Mouse (Mus musculus): ENCODE data around the gene Csrnp2. TPM values are rescaled to one million over a fixed set of nuclear protein-coding genes. Genes with fewer than 3 reads are reported as not detected.

The Csrnp2 gene
- total and polyA plus RNA-seq, 3 experiments: 2.3 to 3.5 (median 2.3) TPM

- no peaks in the 10 kb centered on the region for H3K79me2 ChIP-seq (replicated peaks; ENCODE audit: control insufficient read depth, extremely low read depth, insufficient read depth, poor library complexity, severe bottlenecking)
- no peak overlapping the region for H3K27ac ChIP-seq (ENCODE audit: insufficient read depth, low read depth)
- no peak overlapping the region for H3K9ac ChIP-seq (ENCODE audit: insufficient read depth, low read depth)
- H3K4me3 ChIP-seq (replicated peaks in 1 of 3; ENCODE audit: low read depth in 2 of 3, low read length in 2 of 3, poor library complexity in 1 of 3): no peak overlapping the region
- TF ChIP-seq UBTF (IDR thresholded peaks at IDR 0.05; ENCODE audit: low read depth, low read length): no peak
- no peak for TF ChIP-seq IRF4 (IDR thresholded peaks at IDR 0.05; ENCODE audit: low read depth, low read length)
- TF ChIP-seq JUND (conservative IDR thresholded peaks at IDR 0.05; ENCODE audit: low read depth, low read length): no peak
- no peak overlapping the region for H3K4me2 ChIP-seq (ENCODE audit: insufficient read depth, low read depth, poor library complexity, severe bottlenecking)
- in situ Hi-C loops (cut with MboI; ENCODE audit: low pct_ligation_motif_present, low pct_unique_long_range_greater_than_20kb, low sequenced_read_pairs): no loop called here
- H3K27me3 ChIP-seq (replicated peaks): peaks cover 74% of the 10 kb centered on the region
- dilution Hi-C loops (cut with MboI; ENCODE audit: extremely low pct_ligation_motif_present, extremely low pct_unique_long_range_greater_than_20kb, low sequenced_read_pairs): no loop called here
- no peaks in the 10 kb centered on the region for H3K36me3 ChIP-seq (replicated peaks in 1 of 2; ENCODE audit: control insufficient read depth in 1 of 2, insufficient read depth in 1 of 2, low read length in 1 of 2)
- H3K4me1 ChIP-seq (ENCODE audit: control insufficient read depth in 1 of 2, insufficient read depth in 2 of 2): no peaks in the 10 kb centered on the region
- no peaks in the 10 kb centered on the region for H3K9me3 ChIP-seq (replicated peaks; ENCODE audit: low read length)
- DNase-seq (ENCODE audit: extremely low read depth): no peak
These were observed 65.2 kb downstream of the Csrnp2 start for GRCm38 (mm10) chr15:100429959-100430565.

Other genes with a start within 250 kb of the Csrnp2 start
- not detected in 2 replicates for gene Tmprss12, start 214.7 kb downstream of the Csrnp2 start, total RNA-seq (2012; rRNA removed)
- gene Tmprss12, start 214.7 kb downstream of the Csrnp2 start, total RNA-seq (2014; rRNA removed): not detected in 2 replicates
- not detected in 2 replicates for gene Tmprss12, start 214.7 kb downstream of the Csrnp2 start, polyA plus RNA-seq (2012; ENCODE audit: insufficient read length, low read depth)
- 5.8 and 6.5 TPM in 2 replicates for gene Mettl7a1, start 191.3 kb downstream of the Csrnp2 start, total RNA-seq (2012; rRNA removed)
- gene Mettl7a1, start 191.3 kb downstream of the Csrnp2 start, total RNA-seq (2014; rRNA removed): 17.2 and 17.9 TPM in 2 replicates
- 14.2 and 14.9 TPM in 2 replicates for gene Mettl7a1, start 191.3 kb downstream of the Csrnp2 start, polyA plus RNA-seq (2012; ENCODE audit: insufficient read length, low read depth)
- gene Mettl7a3, start 160.6 kb downstream of the Csrnp2 start, total RNA-seq (2012; rRNA removed): 0.17 TPM in 1 of 2 replicates, not detected in the other
- gene Mettl7a3, start 160.6 kb downstream of the Csrnp2 start, total RNA-seq (2014; rRNA removed): not detected in 2 replicates
- gene Mettl7a3, start 160.6 kb downstream of the Csrnp2 start, polyA plus RNA-seq (2012; ENCODE audit: insufficient read length, low read depth): 0.33 and 0.70 TPM in 2 replicates
- not detected in 2 replicates for gene Methig1, start 142.3 kb downstream of the Csrnp2 start, total RNA-seq (2012; rRNA removed)
- gene Methig1, start 142.3 kb downstream of the Csrnp2 start, total RNA-seq (2014; rRNA removed): not detected in 2 replicates
- gene Methig1, start 142.3 kb downstream of the Csrnp2 start, polyA plus RNA-seq (2012; ENCODE audit: insufficient read length, low read depth): not detected in 2 replicates
- gene Mettl7a2, start 142.3 kb downstream of the Csrnp2 start, total RNA-seq (2012; rRNA removed): not detected in 2 replicates
- not detected in 2 replicates for gene Mettl7a2, start 142.3 kb downstream of the Csrnp2 start, total RNA-seq (2014; rRNA removed)
- gene Mettl7a2, start 142.3 kb downstream of the Csrnp2 start, polyA plus RNA-seq (2012; ENCODE audit: insufficient read length, low read depth): not detected in 2 replicates
- gene Higd1c, start 130.9 kb downstream of the Csrnp2 start, total RNA-seq (2012; rRNA removed): not detected in 2 replicates
- not detected in 2 replicates for gene Higd1c, start 130.9 kb downstream of the Csrnp2 start, total RNA-seq (2014; rRNA removed)
- not detected in 2 replicates for gene Higd1c, start 130.9 kb downstream of the Csrnp2 start, polyA plus RNA-seq (2012; ENCODE audit: insufficient read length, low read depth)
- gene Gm5475, start 73.3 kb downstream of the Csrnp2 start, total RNA-seq (2012; rRNA removed): not detected in 2 replicates
- gene Gm5475, start 73.3 kb downstream of the Csrnp2 start, total RNA-seq (2014; rRNA removed): not detected in 2 replicates
- gene Gm5475, start 73.3 kb downstream of the Csrnp2 start, polyA plus RNA-seq (2012; ENCODE audit: insufficient read length, low read depth): not detected in 2 replicates
- gene Slc11a2, start 70.4 kb downstream of the Csrnp2 start, total RNA-seq (2012; rRNA removed): 8.9 and 13.2 TPM in 2 replicates
- gene Slc11a2, start 70.4 kb downstream of the Csrnp2 start, total RNA-seq (2014; rRNA removed): 11.7 and 13.0 TPM in 2 replicates
- 18.6 and 19.1 TPM in 2 replicates for gene Slc11a2, start 70.4 kb downstream of the Csrnp2 start, polyA plus RNA-seq (2012; ENCODE audit: insufficient read length, low read depth)
- gene Letmd1, start 26.5 kb downstream of the Csrnp2 start, total RNA-seq (2012; rRNA removed): 30.3 and 39.0 TPM in 2 replicates
- gene Letmd1, start 26.5 kb downstream of the Csrnp2 start, total RNA-seq (2014; rRNA removed): 28.5 and 31.4 TPM in 2 replicates
- 44.0 and 51.3 TPM in 2 replicates for gene Letmd1, start 26.5 kb downstream of the Csrnp2 start, polyA plus RNA-seq (2012; ENCODE audit: insufficient read length, low read depth)
- gene Tfcp2, start 56.5 kb upstream of the Csrnp2 start, total RNA-seq (2012; rRNA removed): 5.8 and 7.8 TPM in 2 replicates
- 6.3 and 6.8 TPM in 2 replicates for gene Tfcp2, start 56.5 kb upstream of the Csrnp2 start, total RNA-seq (2014; rRNA removed)
- 5.3 and 5.9 TPM in 2 replicates for gene Tfcp2, start 56.5 kb upstream of the Csrnp2 start, polyA plus RNA-seq (2012; ENCODE audit: insufficient read length, low read depth)
- gene Pou6f1, start 104.5 kb upstream of the Csrnp2 start, total RNA-seq (2012; rRNA removed): 3.5 and 7.4 TPM in 2 replicates
- gene Pou6f1, start 104.5 kb upstream of the Csrnp2 start, total RNA-seq (2014; rRNA removed): 0.97 and 1.7 TPM in 2 replicates
- gene Pou6f1, start 104.5 kb upstream of the Csrnp2 start, polyA plus RNA-seq (2012; ENCODE audit: insufficient read length, low read depth): 6.3 and 9.1 TPM in 2 replicates
- 56.0 and 63.8 TPM in 2 replicates for gene Dazap2, start 119.9 kb upstream of the Csrnp2 start, total RNA-seq (2012; rRNA removed)
- 139 and 159 TPM in 2 replicates for gene Dazap2, start 119.9 kb upstream of the Csrnp2 start, total RNA-seq (2014; rRNA removed)
- gene Dazap2, start 119.9 kb upstream of the Csrnp2 start, polyA plus RNA-seq (2012; ENCODE audit: insufficient read length, low read depth): 160 and 213 TPM in 2 replicates
- gene Smagp, start 141.5 kb upstream of the Csrnp2 start, total RNA-seq (2012; rRNA removed): 4.9 and 7.0 TPM in 2 replicates
- gene Smagp, start 141.5 kb upstream of the Csrnp2 start, total RNA-seq (2014; rRNA removed): 0.55 and 1.3 TPM in 2 replicates
- 3.2 and 4.8 TPM in 2 replicates for gene Smagp, start 141.5 kb upstream of the Csrnp2 start, polyA plus RNA-seq (2012; ENCODE audit: insufficient read length, low read depth)
- gene Bin2, start 174.1 kb upstream of the Csrnp2 start, total RNA-seq (2012; rRNA removed): 60.4 and 64.8 TPM in 2 replicates
- gene Bin2, start 174.1 kb upstream of the Csrnp2 start, total RNA-seq (2014; rRNA removed): 49.2 and 51.4 TPM in 2 replicates
- 72.8 and 89.9 TPM in 2 replicates for gene Bin2, start 174.1 kb upstream of the Csrnp2 start, polyA plus RNA-seq (2012; ENCODE audit: insufficient read length, low read depth)
- gene Cela1, start 192.4 kb upstream of the Csrnp2 start, total RNA-seq (2012; rRNA removed): 4.8 and 5.1 TPM in 2 replicates
- 1.3 and 1.8 TPM in 2 replicates for gene Cela1, start 192.4 kb upstream of the Csrnp2 start, total RNA-seq (2014; rRNA removed)
- 3.3 TPM in 2 replicates for gene Cela1, start 192.4 kb upstream of the Csrnp2 start, polyA plus RNA-seq (2012; ENCODE audit: insufficient read length, low read depth)
- 4.4 and 5.0 TPM in 2 replicates for gene Galnt6, start 233.9 kb upstream of the Csrnp2 start, total RNA-seq (2012; rRNA removed)
- gene Galnt6, start 233.9 kb upstream of the Csrnp2 start, total RNA-seq (2014; rRNA removed): 0.58 and 0.62 TPM in 2 replicates
- 2.0 TPM in 2 replicates for gene Galnt6, start 233.9 kb upstream of the Csrnp2 start, polyA plus RNA-seq (2012; ENCODE audit: insufficient read length, low read depth)

All from CH12.LX (cell line).